Mouse (Mus musculus) frontal cortex, postnatal 14 days (tissue): ENCODE results near the gene Hist1h4b.
A peak's percentile ranks its signal among the peaks of the same experiment; 100 is the strongest.
"Not testable (repeated sequence)": the region's sequence is repeated elsewhere in the genome, so short reads cannot be mapped to it uniquely, and the experiment has no call there.

Experiments used
- DNase-seq, 2 experiments: peaks; one replicate each; pipeline ENCODE4 v3.0.0; 2022; ENCODE audit warnings: low spot score in 2 of 2

Hist1h4b gene

GRCm38 (mm10) chr13:23757211-23757773, 479 bp downstream of the Hist1h4b start:
- peak in 1 of 2 experiments; percentile 13 for DNase-seq

- DNase-seq, result no peak
Measured at GRCm38 (mm10) chr13:23757921-23758320, 1.1 kb downstream of the Hist1h4b start.

GRCm38 (mm10) chr13:23759251-23759771, 2.5 kb downstream of the Hist1h4b start:
- no peak for DNase-seq

- DNase-seq, result no peak
Measured at GRCm38 (mm10) chr13:23759916-23760239, 3.1 kb downstream of the Hist1h4b start.

- peak in 1 of 2 experiments; percentile 13 for DNase-seq
Measured at GRCm38 (mm10) chr13:23760240-23760971, 3.6 kb downstream of the Hist1h4b start.

GRCm38 (mm10) chr13:23760972-23761864, 4.4 kb downstream of the Hist1h4b start, which contains the start of gene Hist1h4a:
TSS of gene Hist1h4a (minus strand) at chr13:23761230.
- DNase-seq, result peak; percentile 99

- DNase-seq, result peak; percentile 36 to 48
Measured at GRCm38 (mm10) chr13:23761871-23762821, 5.3 kb downstream of the Hist1h4b start, which contains the start of gene Hist1h3a. TSS of gene Hist1h3a (minus strand) at chr13:23762386.

- no peak for DNase-seq
Measured at GRCm38 (mm10) chr13:23763242-23763585, 6.4 kb downstream of the Hist1h4b start.

- peak; percentile 72 to 73 for DNase-seq
Measured at GRCm38 (mm10) chr13:23763586-23764323, 6.9 kb downstream of the Hist1h4b start, which contains the start of gene Hist1h1a. TSS of gene Hist1h1a (plus strand) at chr13:23763666.

- DNase-seq, result no peak
Measured at GRCm38 (mm10) chr13:23764324-23765171, 7.7 kb downstream of the Hist1h4b start.

- no peak for DNase-seq
Measured at GRCm38 (mm10) chr13:23765172-23765513, 8.3 kb downstream of the Hist1h4b start.

GRCm38 (mm10) chr13:23766772-23767171, 10.0 kb downstream of the Hist1h4b start:
- no peak for DNase-seq

- DNase-seq, result no peak
Measured at GRCm38 (mm10) chr13:23768834-23769397, 12.1 kb downstream of the Hist1h4b start.

GRCm38 (mm10) chr13:23769613-23770012, 12.8 kb downstream of the Hist1h4b start, which contains the start of gene Trim38:
TSS of gene Trim38 (plus strand) at chr13:23769913.
- DNase-seq, result not testable (repeated sequence)

- peak; percentile 27 to 30 for DNase-seq
Measured at GRCm38 (mm10) chr13:23772561-23773313, 15.9 kb downstream of the Hist1h4b start.

GRCm38 (mm10) chr13:23778339-23778738, 21.5 kb downstream of the Hist1h4b start:
- DNase-seq, result no peak

GRCm38 (mm10) chr13:23779025-23779424, 22.2 kb downstream of the Hist1h4b start:
- DNase-seq, result no peak

GRCm38 (mm10) chr13:23792520-23792919, 35.7 kb downstream of the Hist1h4b start:
- DNase-seq, result peak; percentile 8 to 24
